Mouse (Mus musculus) activated CD4-positive, CD25-positive, alpha-beta regulatory T cell (primary cell): ENCODE results near the gene Dgki. TPM values are rescaled to one million over a fixed set of nuclear protein-coding genes. Genes with fewer than 3 reads are reported as not detected.

ENCODE experiments used
- polyA plus RNA-seq, 2 experiments: library from polyadenylated mRNA; unstranded; fragments of 100-300 nt; shearing (Covaris generic); gene quantifications; one replicate each; pipeline ENCODE4 v1.2.1; 2017

Dgki gene
- under 1 TPM in 1 of 2 experiments, not detected in 1; 0.79 TPM for polyA plus RNA-seq

DNA sequence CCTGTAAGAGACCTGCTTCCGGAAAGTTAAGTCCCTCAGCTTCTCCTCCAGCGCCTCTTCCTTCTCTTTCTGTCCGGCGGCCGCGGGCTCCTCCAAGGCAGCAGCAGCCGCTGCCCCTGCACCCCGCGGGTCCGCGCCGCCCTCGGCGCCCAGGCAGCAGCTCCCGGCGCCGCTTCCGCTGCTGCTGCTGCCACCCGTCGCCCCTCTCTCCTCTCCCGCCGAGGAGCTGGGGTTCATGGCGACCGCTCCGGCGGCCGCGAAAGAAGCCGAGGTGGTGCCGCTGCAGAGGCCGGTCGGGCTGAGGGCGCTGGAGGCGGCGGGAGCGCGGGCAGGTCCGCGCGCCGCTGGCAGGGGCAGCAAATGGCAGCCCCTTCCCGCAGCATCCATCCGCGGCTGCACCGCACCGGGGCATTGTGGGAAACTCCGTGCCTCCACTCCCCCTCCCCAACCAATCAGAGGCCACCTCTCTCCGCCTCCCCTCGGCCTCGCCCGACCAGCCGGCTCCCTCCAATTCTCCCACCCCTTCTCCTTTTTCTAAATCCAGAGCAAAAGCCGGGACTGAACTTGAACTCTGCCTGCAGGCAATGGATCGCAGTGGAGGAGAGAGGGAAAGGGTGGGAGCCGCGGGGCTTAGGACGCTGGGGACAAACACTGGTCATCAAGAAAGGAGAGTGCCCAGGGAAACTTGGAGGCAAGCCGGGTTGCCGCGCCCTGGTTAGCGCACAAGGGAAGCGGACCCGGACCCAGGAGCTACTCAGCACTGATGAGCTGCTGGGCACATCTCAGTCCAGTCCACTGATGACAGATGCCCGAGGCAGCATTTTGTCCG, at the start of gene Dgki:
Dgki (minus strand) TSS at position 623 of the 829 bp plus-strand sequence.

DNA sequence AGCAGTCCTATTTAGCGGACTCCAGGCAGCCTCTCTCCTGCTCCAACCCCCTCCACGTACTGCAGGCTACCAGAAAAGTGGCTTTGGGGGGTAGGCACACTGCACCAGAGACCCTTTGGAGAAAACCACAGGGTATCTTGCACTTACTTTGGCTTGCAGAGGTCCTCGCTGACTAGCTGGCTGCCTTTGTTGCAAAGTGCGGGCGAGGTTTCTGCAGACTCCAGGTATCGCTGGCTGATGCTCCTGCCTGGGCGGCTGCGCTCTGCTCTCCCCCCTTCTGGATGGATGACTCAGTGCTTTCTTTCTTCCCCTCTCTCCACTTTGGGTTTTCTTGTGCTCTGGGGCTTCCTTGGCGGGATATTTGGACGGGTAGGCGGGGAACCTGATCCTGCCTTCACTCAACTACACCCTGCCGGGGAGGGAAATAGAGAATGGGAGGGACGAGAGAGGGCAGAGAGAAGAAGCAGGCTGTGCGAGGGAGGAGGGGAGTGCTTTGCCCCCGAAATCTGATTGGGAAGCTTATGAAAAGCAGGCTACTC, 490.2 kb downstream of the Dgki start, which contains the start of gene Ptn:
Ptn (minus strand) TSS at position 474 of the 539 bp plus-strand sequence.

Other genes starting within 250 kb of the Dgki start
- 1 to 10 TPM; 3.0 to 4.4 TPM for gene Creb3l2, start 142.0 kb upstream of the Dgki start, polyA plus RNA-seq
- not detected for gene Akr1d1, start 230.0 kb upstream of the Dgki start, polyA plus RNA-seq